Mouse (Mus musculus) brain, embryonic 14.5 days (tissue): ENCODE measurements around the gene Gm21028. TPM values are rescaled to one million over a fixed set of nuclear protein-coding genes. Genes with fewer than 3 reads are reported as not detected.
"Not testable (repeated sequence)": the region's sequence is repeated elsewhere in the genome, so short reads cannot be mapped to it uniquely, and the experiment has no call there.

Experiments used
- DNase-seq: peaks from one replicate; pipeline ENCODE4 v3.0.0-alpha.2; 2011; ENCODE audit warnings: low read depth
- CTCF ChIP-seq: fragments of 200-500 bp; IDR thresholded peaks from 2 replicates; pipeline ENCODE4 v1.5.1; 2012; ENCODE audit warnings: inconsistent platforms, mild to moderate bottlenecking, moderate library complexity, borderline replicate concordance; ENCODE audit not compliant: insufficient read depth, insufficient read length; ENCODE audit errors: extremely low read depth
- POLR2A ChIP-seq: fragments of 200-500 bp; IDR thresholded peaks from 2 replicates; pipeline ENCODE4 v1.6.1; 2012; ENCODE audit warnings: mild to moderate bottlenecking, inconsistent platforms, borderline replicate concordance; ENCODE audit not compliant: poor library complexity, insufficient read depth, insufficient read length, severe bottlenecking; ENCODE audit errors: extremely low read depth
- polyA plus RNA-seq: library from polyadenylated mRNA; depleted of rRNA; stranded (reverse); fragments of >200 nt; gene quantifications from 2 replicates; pipeline ENCODE4 v1.2.3, GENCODE M21; 2012; rRNA removed

Gene Gm21028
- not detected in 2 replicates for polyA plus RNA-seq

- DNase-seq, result no peak
- TF ChIP-seq CTCF, result no peak
- no peak for TF ChIP-seq POLR2A
Measured at GRCm38 (mm10) chr7:42578488-42578887, at the start of gene Gm21028. Gm21028 (minus strand) TSS chr7:42578588.

DNA sequence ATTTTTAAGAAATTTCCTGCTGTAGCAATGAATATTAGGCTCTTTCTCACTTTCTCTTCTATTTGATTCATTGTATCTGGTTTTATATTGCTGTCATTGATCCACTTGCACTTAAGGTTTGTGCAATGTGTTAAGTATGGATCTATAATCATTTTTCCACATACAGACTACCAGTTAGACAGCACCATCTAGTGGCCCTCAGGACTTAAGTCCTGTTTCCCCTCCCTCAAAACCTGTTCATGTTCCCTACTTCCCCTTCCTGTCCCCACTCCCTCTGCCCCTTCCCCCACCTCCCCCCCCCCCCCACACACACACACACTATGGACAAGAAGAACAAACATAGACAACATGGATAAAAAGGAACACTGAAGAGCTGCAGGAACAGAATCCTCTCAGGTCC, 17.3 kb upstream of the Gm21028 start:
- not testable (repeated sequence) for DNase-seq

GRCm38 (mm10) chr7:42592413-42592812, 14.0 kb upstream of the Gm21028 start, which contains the start of gene Zfp977:
Zfp977 (minus strand) TSS chr7:42592547.
- not testable (repeated sequence) for DNase-seq

GRCm38 (mm10) chr7:42591311-42591710, 12.9 kb upstream of the Gm21028 start:
- not testable (repeated sequence) for DNase-seq

GRCm38 (mm10) chr7:42551766-42552165, 26.6 kb downstream of the Gm21028 start:
- TF ChIP-seq POLR2A (no peak), CTCF (no peak)

More at GRCm38 (mm10) chr7:42551766-42552165, 26.6 kb downstream of the Gm21028 start:
- no peak for DNase-seq

Other genes with a start within 250 kb of the Gm21028 start
- gene 4933421I07Rik, start 130.5 kb downstream of the Gm21028 start, polyA plus RNA-seq, result not detected in 2 replicates
- 17.0 and 17.7 TPM in 2 replicates for gene Zfp141, start 72.8 kb downstream of the Gm21028 start, polyA plus RNA-seq
- 0.52 and 1.0 TPM in 2 replicates for gene Zfp977, start 14.0 kb upstream of the Gm21028 start, polyA plus RNA-seq
- 1.5 and 2.5 TPM in 2 replicates for gene Zfp976, start 64.0 kb upstream of the Gm21028 start, polyA plus RNA-seq
- gene Zfp975, start 114.2 kb upstream of the Gm21028 start, polyA plus RNA-seq, result 2.5 and 4.0 TPM in 2 replicates
- gene Gm17067, start 148.4 kb upstream of the Gm21028 start, polyA plus RNA-seq, result not detected in 2 replicates
- not detected in 2 replicates for gene Vmn2r62, start 214.9 kb upstream of the Gm21028 start, polyA plus RNA-seq